Comparison of ENCODE assay signal across 10 mouse cellular contexts in the genomic region with DNA sequence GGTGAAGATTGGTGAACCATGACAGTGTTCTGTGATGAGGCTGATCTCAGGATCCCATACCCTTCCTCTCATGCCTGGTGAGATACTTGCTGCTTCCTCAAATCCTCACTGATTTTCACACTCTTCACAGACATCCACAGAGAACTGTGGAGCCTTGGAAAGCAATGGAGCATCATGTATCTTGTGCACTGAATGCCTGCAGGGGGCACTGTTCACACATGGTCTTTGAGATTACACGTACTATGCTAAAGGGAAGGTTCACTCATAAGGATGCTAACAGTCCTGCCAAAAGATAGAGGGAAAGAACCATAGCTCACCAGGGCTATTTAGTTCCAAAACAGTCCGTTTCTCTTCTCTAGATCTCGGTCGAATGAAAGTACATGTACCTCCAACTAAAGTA. TPM values are rescaled to one million over a fixed set of nuclear protein-coding genes. Genes with fewer than 3 reads are reported as not detected.
DNase-seq lines count a peak whose midpoint lies in the region; ATAC-seq and TF ChIP-seq lines count a peak whose summit lies in the region.
"Had no signal": no experiment of that assay in that cellular context is flagged by ENCODE, and none has a peak within 500 bp of the region (broad histone marks: within the 10 kb centered on the region; RNA-seq: fewer than 3 reads in every experiment).

No protein-coding gene starts in this region.

- no peak overlapping the region for H3K9ac ChIP-seq in hindbrain, postnatal 0 days (replicated peaks; ENCODE audit: low read length)
- H3K9ac ChIP-seq in hindbrain, embryonic 12.5 days: no peak overlapping the region
- H3K9ac ChIP-seq in embryonic facial prominence, embryonic 11.5 days (replicated peaks; ENCODE audit: low read length): no peak overlapping the region
- no peak overlapping the region for H3K9ac ChIP-seq in forebrain, embryonic 12.5 days
- H3K9ac ChIP-seq: midbrain, embryonic 12.5 days had no signal

- 61% methylated on average over 4 of the region's 4 CpGs for WGBS in hindbrain, postnatal 0 days
- WGBS in hindbrain, embryonic 12.5 days: 69% methylated on average over 4 of the region's 4 CpGs
- 55% methylated on average over 4 of the region's 4 CpGs for WGBS in embryonic facial prominence, embryonic 11.5 days
- 66% methylated on average over 4 of the region's 4 CpGs for WGBS in forebrain, embryonic 12.5 days

- no peaks in the 10 kb centered on the region for H3K4me1 ChIP-seq in hindbrain, postnatal 0 days (ENCODE audit: insufficient read depth, low read length)
- no peaks in the 10 kb centered on the region for H3K4me1 ChIP-seq in hindbrain, embryonic 12.5 days
- H3K4me1 ChIP-seq in embryonic facial prominence, embryonic 11.5 days (ENCODE audit: control insufficient read depth, insufficient read depth, low read length): no peaks in the 10 kb centered on the region
- H3K4me1 ChIP-seq in forebrain, embryonic 12.5 days: peaks cover 4% of the 10 kb centered on the region
- H3K4me1 ChIP-seq: midbrain, embryonic 12.5 days had no signal

- peak; percentile 23 for DNase-seq in hindbrain, postnatal 0 days (ENCODE audit: low spot score)
- DNase-seq in urinary bladder, adult 18-20 months (ENCODE audit: low spot score in 2 of 2): peak; percentile 3 to 36
- no peak for DNase-seq in urinary bladder, postnatal 4 days (ENCODE audit: low spot score in 2 of 2)
- peak; percentile 54 for DNase-seq in embryonic facial prominence, embryonic 11.5 days (ENCODE audit: low spot score)
- peak; percentile 14 for DNase-seq in right cerebral cortex, postnatal 4 days

- H3K4me2 ChIP-seq in hindbrain, postnatal 0 days (ENCODE audit: low read depth, low read length): no peak overlapping the region
- no peak overlapping the region for H3K4me2 ChIP-seq in hindbrain, embryonic 12.5 days (replicated peaks)
- no peak overlapping the region for H3K4me2 ChIP-seq in embryonic facial prominence, embryonic 11.5 days (ENCODE audit: low read depth, low read length)
- H3K4me2 ChIP-seq in forebrain, embryonic 12.5 days: no peak overlapping the region
- H3K4me2 ChIP-seq: midbrain, embryonic 12.5 days had no signal

- no peaks in the 10 kb centered on the region for H3K36me3 ChIP-seq in hindbrain, postnatal 0 days (ENCODE audit: insufficient read depth, low read length)
- no peaks in the 10 kb centered on the region for H3K36me3 ChIP-seq in hindbrain, embryonic 12.5 days
- no peaks in the 10 kb centered on the region for H3K36me3 ChIP-seq in embryonic facial prominence, embryonic 11.5 days (replicated peaks; ENCODE audit: control insufficient read depth, insufficient read depth, low read depth, low read length)
- no peaks in the 10 kb centered on the region for H3K36me3 ChIP-seq in forebrain, embryonic 12.5 days (replicated peaks)
- H3K36me3 ChIP-seq: midbrain, embryonic 12.5 days had no signal

- H3K27ac ChIP-seq in hindbrain, postnatal 0 days: no peak overlapping the region
- H3K27ac ChIP-seq in hindbrain, embryonic 12.5 days: no peak overlapping the region
- H3K27ac ChIP-seq in embryonic facial prominence, embryonic 11.5 days (replicated peaks; ENCODE audit: low read depth, low read length): no peak overlapping the region
- no peak overlapping the region for H3K27ac ChIP-seq in forebrain, embryonic 12.5 days
- H3K27ac ChIP-seq: midbrain, embryonic 12.5 days had no signal

- no peaks in the 10 kb centered on the region for H3K9me3 ChIP-seq in hindbrain, postnatal 0 days (ENCODE audit: low read length)
- no peaks in the 10 kb centered on the region for H3K9me3 ChIP-seq in hindbrain, embryonic 12.5 days (replicated peaks)
- no peaks in the 10 kb centered on the region for H3K9me3 ChIP-seq in embryonic facial prominence, embryonic 11.5 days (replicated peaks; ENCODE audit: control insufficient read depth, low read length)
- H3K9me3 ChIP-seq in forebrain, embryonic 12.5 days: no peaks in the 10 kb centered on the region
- H3K9me3 ChIP-seq: midbrain, embryonic 12.5 days had no signal

- no peaks in the 10 kb centered on the region for H3K27me3 ChIP-seq in hindbrain, postnatal 0 days (ENCODE audit: insufficient read depth, low read length)
- H3K27me3 ChIP-seq in hindbrain, embryonic 12.5 days: no peaks in the 10 kb centered on the region
- no peaks in the 10 kb centered on the region for H3K27me3 ChIP-seq in embryonic facial prominence, embryonic 11.5 days (ENCODE audit: control insufficient read depth, insufficient read depth, low read length)
- H3K27me3 ChIP-seq in forebrain, embryonic 12.5 days: no peaks in the 10 kb centered on the region
- H3K27me3 ChIP-seq: midbrain, embryonic 12.5 days had no signal

- H3K4me3 ChIP-seq in hindbrain, postnatal 0 days (ENCODE audit: low read length): no peak overlapping the region
- no peak overlapping the region for H3K4me3 ChIP-seq in hindbrain, embryonic 12.5 days
- no peak overlapping the region for H3K4me3 ChIP-seq in embryonic facial prominence, embryonic 11.5 days (ENCODE audit: low read depth, low read length)
- no peak overlapping the region for H3K4me3 ChIP-seq in forebrain, embryonic 12.5 days (replicated peaks)
- H3K4me3 ChIP-seq: midbrain, embryonic 12.5 days had no signal

- peak; percentile 49 for TF ChIP-seq CTCF in hindbrain, postnatal 0 days (IDR thresholded peaks at IDR 0.05; ENCODE audit: low read depth)

- ATAC-seq in hindbrain, postnatal 0 days: no peak
- no peak for ATAC-seq in hindbrain, embryonic 12.5 days (ENCODE audit: low FRiP score)
- ATAC-seq in embryonic facial prominence, embryonic 11.5 days (replicated peaks; ENCODE audit: insufficient number of reproducible peaks, low FRiP score, low TSS enrichment, low read depth): no peak
- ATAC-seq in megakaryocyte-erythroid progenitor cell, adult 5-6 weeks (replicated peaks; ENCODE audit: low FRiP score, low TSS enrichment, poor library complexity, severe bottlenecking): no peak
- ATAC-seq in forebrain, embryonic 12.5 days (ENCODE audit: low FRiP score): no peak

RNA-seq across cellular contexts. Expression of gene Lce3a, which starts 5.7 kb away (rescaled TPM):
- total RNA-seq in hindbrain, postnatal 0 days (2014; rRNA removed): not detected in 2 replicates
- not detected in 2 replicates for polyA plus RNA-seq in hindbrain, postnatal 0 days (2015; fragmentation: Nextera tagmentation; extraction: Ambion mirVana)
- not detected in 2 replicates for polyA plus RNA-seq in hindbrain, embryonic 12.5 days (2016; fragmentation: Nextera tagmentation; extraction: Ambion mirVana)
- polyA plus RNA-seq in embryonic facial prominence, embryonic 11.5 days (2014; fragmentation: Nextera tagmentation; extraction: Ambion mirVana): not detected in 2 replicates
- total RNA-seq in megakaryocyte-erythroid progenitor cell, adult 5-6 weeks (2014; fragmentation: Nextera tagmentation): not detected in 2 replicates
- not detected in 2 replicates for total RNA-seq in megakaryocyte-erythroid progenitor cell, adult 5-6 weeks (2017)
- polyA plus RNA-seq in forebrain, embryonic 12.5 days (2016; fragmentation: Nextera tagmentation; extraction: Ambion mirVana): not detected in 2 replicates
- total RNA-seq: hematopoietic stem cell, adult 5-6 weeks had no signal
- polyA plus RNA-seq: midbrain, embryonic 12.5 days had no signal

RNA-seq across cellular contexts. Expression of gene Lce3b, which starts 12.4 kb away (rescaled TPM):
- total RNA-seq in hindbrain, postnatal 0 days (2014; rRNA removed): not detected in 2 replicates
- polyA plus RNA-seq in hindbrain, postnatal 0 days (2015; fragmentation: Nextera tagmentation; extraction: Ambion mirVana): not detected in 2 replicates
- polyA plus RNA-seq in hindbrain, embryonic 12.5 days (2016; fragmentation: Nextera tagmentation; extraction: Ambion mirVana): not detected in 2 replicates
- not detected in 2 replicates for polyA plus RNA-seq in embryonic facial prominence, embryonic 11.5 days (2014; fragmentation: Nextera tagmentation; extraction: Ambion mirVana)
- not detected in 2 replicates for total RNA-seq in megakaryocyte-erythroid progenitor cell, adult 5-6 weeks (2014; fragmentation: Nextera tagmentation)
- not detected in 2 replicates for total RNA-seq in megakaryocyte-erythroid progenitor cell, adult 5-6 weeks (2017)
- polyA plus RNA-seq in forebrain, embryonic 12.5 days (2016; fragmentation: Nextera tagmentation; extraction: Ambion mirVana): not detected in 2 replicates
- total RNA-seq: hematopoietic stem cell, adult 5-6 weeks had no signal
- polyA plus RNA-seq: midbrain, embryonic 12.5 days had no signal

RNA-seq across cellular contexts. Expression of gene Lce3c, which starts 23.9 kb away (rescaled TPM):
- total RNA-seq in hindbrain, postnatal 0 days (2014; rRNA removed): not detected in 2 replicates
- polyA plus RNA-seq in hindbrain, postnatal 0 days (2015; fragmentation: Nextera tagmentation; extraction: Ambion mirVana): 0.46 and 1.3 TPM in 2 replicates
- not detected in 2 replicates for polyA plus RNA-seq in hindbrain, embryonic 12.5 days (2016; fragmentation: Nextera tagmentation; extraction: Ambion mirVana)
- polyA plus RNA-seq in embryonic facial prominence, embryonic 11.5 days (2014; fragmentation: Nextera tagmentation; extraction: Ambion mirVana): not detected in 2 replicates
- not detected in 2 replicates for total RNA-seq in megakaryocyte-erythroid progenitor cell, adult 5-6 weeks (2014; fragmentation: Nextera tagmentation)
- total RNA-seq in megakaryocyte-erythroid progenitor cell, adult 5-6 weeks (2017): not detected in 2 replicates
- polyA plus RNA-seq in forebrain, embryonic 12.5 days (2016; fragmentation: Nextera tagmentation; extraction: Ambion mirVana): not detected in 2 replicates
- total RNA-seq: hematopoietic stem cell, adult 5-6 weeks had no signal
- polyA plus RNA-seq: midbrain, embryonic 12.5 days had no signal

RNA-seq across cellular contexts. Expression of gene Lce3d, which starts 36.8 kb away (rescaled TPM):
- total RNA-seq in hindbrain, postnatal 0 days (2014; rRNA removed): not detected in 2 replicates
- not detected in 2 replicates for polyA plus RNA-seq in hindbrain, postnatal 0 days (2015; fragmentation: Nextera tagmentation; extraction: Ambion mirVana)
- not detected in 2 replicates for polyA plus RNA-seq in hindbrain, embryonic 12.5 days (2016; fragmentation: Nextera tagmentation; extraction: Ambion mirVana)
- polyA plus RNA-seq in embryonic facial prominence, embryonic 11.5 days (2014; fragmentation: Nextera tagmentation; extraction: Ambion mirVana): not detected in 2 replicates
- total RNA-seq in megakaryocyte-erythroid progenitor cell, adult 5-6 weeks (2014; fragmentation: Nextera tagmentation): not detected in 2 replicates
- total RNA-seq in megakaryocyte-erythroid progenitor cell, adult 5-6 weeks (2017): not detected in 2 replicates
- not detected in 2 replicates for polyA plus RNA-seq in forebrain, embryonic 12.5 days (2016; fragmentation: Nextera tagmentation; extraction: Ambion mirVana)
- total RNA-seq: hematopoietic stem cell, adult 5-6 weeks had no signal
- polyA plus RNA-seq: midbrain, embryonic 12.5 days had no signal

RNA-seq across cellular contexts. Expression of gene Lce3e, which starts 46.5 kb away (rescaled TPM):
- total RNA-seq in hindbrain, postnatal 0 days (2014; rRNA removed): not detected in 2 replicates
- polyA plus RNA-seq in hindbrain, postnatal 0 days (2015; fragmentation: Nextera tagmentation; extraction: Ambion mirVana): not detected in 2 replicates
- not detected in 2 replicates for polyA plus RNA-seq in hindbrain, embryonic 12.5 days (2016; fragmentation: Nextera tagmentation; extraction: Ambion mirVana)
- not detected in 2 replicates for polyA plus RNA-seq in embryonic facial prominence, embryonic 11.5 days (2014; fragmentation: Nextera tagmentation; extraction: Ambion mirVana)
- not detected in 2 replicates for total RNA-seq in megakaryocyte-erythroid progenitor cell, adult 5-6 weeks (2014; fragmentation: Nextera tagmentation)
- total RNA-seq in megakaryocyte-erythroid progenitor cell, adult 5-6 weeks (2017): not detected in 2 replicates
- polyA plus RNA-seq in forebrain, embryonic 12.5 days (2016; fragmentation: Nextera tagmentation; extraction: Ambion mirVana): not detected in 2 replicates
- total RNA-seq: hematopoietic stem cell, adult 5-6 weeks had no signal
- polyA plus RNA-seq: midbrain, embryonic 12.5 days had no signal

Comparison
In these comparisons a context has a peak if more than half of its experiments do, and no peak if none do; other contexts are left out.
1. DNase-seq: peak in hindbrain, postnatal 0 days (single experiment), urinary bladder, adult 18-20 months (2 of 2), embryonic facial prominence, embryonic 11.5 days (single experiment) and right cerebral cortex, postnatal 4 days (single experiment); none in urinary bladder, postnatal 4 days (0 of 2).